Mouse (Mus musculus): ENCODE measurements around the gene Pacsin3. TPM values are rescaled to one million over a fixed set of nuclear protein-coding genes. Genes with fewer than 3 reads are reported as not detected.

The Pacsin3 gene
- polyA plus RNA-seq (2012), result 0.18 and 0.63 TPM in 2 replicates

DNA sequence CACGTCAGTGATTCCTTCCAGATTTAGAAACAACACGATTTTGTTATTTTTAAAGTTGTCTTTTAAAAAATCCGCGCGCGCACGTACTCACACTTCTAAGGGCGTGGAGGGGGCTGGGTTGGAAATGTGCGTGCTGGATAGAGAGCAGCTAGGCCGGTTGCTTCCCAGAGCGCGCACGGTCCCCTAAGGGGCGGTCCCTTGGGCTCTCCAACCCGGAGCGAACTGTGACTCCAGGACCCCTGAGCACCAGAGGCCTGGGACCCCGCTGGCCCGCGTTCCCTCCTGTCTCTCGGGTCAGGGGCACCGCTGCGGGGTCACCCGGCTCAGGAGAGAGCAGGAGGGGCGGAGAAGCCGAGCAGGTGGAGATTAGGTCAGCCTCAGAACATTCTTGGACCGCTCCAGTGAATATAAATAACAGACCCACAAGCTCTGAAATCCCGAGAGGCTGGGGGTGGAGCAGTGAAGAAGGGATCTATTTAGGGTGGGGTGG lies at the start of gene Pacsin3:
Pacsin3 (plus strand) TSS at position 294 of the 490 bp plus-strand sequence.

GRCm38 (mm10) chr2:91236601-91237510 lies 18.9 kb upstream of the Pacsin3 start, which contains the start of gene Ddb2:
Gene Ddb2, minus strand, starts transcription at chr2:91236982.

GRCm38 (mm10) chr2:91264711-91265681 lies 9.2 kb downstream of the Pacsin3 start, which contains the start of gene Arfgap2:
Gene Arfgap2, plus strand, starts transcription at chr2:91264974.

Other genes starting within 250 kb of the Pacsin3 start
- gene Rapsn, start 220.3 kb upstream of the Pacsin3 start, polyA plus RNA-seq (2012), result 7.6 and 9.6 TPM in 2 replicates
- gene Psmc3, start 201.9 kb upstream of the Pacsin3 start, polyA plus RNA-seq (2012), result 156 and 164 TPM in 2 replicates
- 22.1 and 22.9 TPM in 2 replicates for gene Slc39a13, start 185.5 kb upstream of the Pacsin3 start, polyA plus RNA-seq (2012)
- 314 and 409 TPM in 2 replicates for gene Spi1, start 173.6 kb upstream of the Pacsin3 start, polyA plus RNA-seq (2012)
- gene Mybpc3, start 137.8 kb upstream of the Pacsin3 start, polyA plus RNA-seq (2012), result 0.21 and 0.42 TPM in 2 replicates
- 20.5 and 24.3 TPM in 2 replicates for gene Madd, start 72.1 kb upstream of the Pacsin3 start, polyA plus RNA-seq (2012)
- gene Nr1h3, start 53.1 kb upstream of the Pacsin3 start, polyA plus RNA-seq (2012), result 1.9 TPM in 2 replicates
- 4.7 and 4.9 TPM in 2 replicates for gene Acp2, start 53.1 kb upstream of the Pacsin3 start, polyA plus RNA-seq (2012)
- 0.94 and 1.8 TPM in 2 replicates for gene Ddb2, start 19.0 kb upstream of the Pacsin3 start, polyA plus RNA-seq (2012)
- gene Arfgap2, start 9.0 kb downstream of the Pacsin3 start, polyA plus RNA-seq (2012), result 41.2 and 43.3 TPM in 2 replicates
- gene 1110051M20Rik, start 188.8 kb downstream of the Pacsin3 start, polyA plus RNA-seq (2012), result 7.0 and 8.9 TPM in 2 replicates
- 2.2 and 2.5 TPM in 2 replicates for gene Lrp4, start 201.6 kb downstream of the Pacsin3 start, polyA plus RNA-seq (2012)

All from megakaryocyte-erythroid progenitor cell, adult 5 weeks (primary cell).